Mouse (Mus musculus): ENCODE measurements around the gene Trim7.
"Not testable (repeated sequence)": the region's sequence is repeated elsewhere in the genome, so short reads cannot be mapped to it uniquely, and the experiment has no call there.

Gene Trim7

DNA sequence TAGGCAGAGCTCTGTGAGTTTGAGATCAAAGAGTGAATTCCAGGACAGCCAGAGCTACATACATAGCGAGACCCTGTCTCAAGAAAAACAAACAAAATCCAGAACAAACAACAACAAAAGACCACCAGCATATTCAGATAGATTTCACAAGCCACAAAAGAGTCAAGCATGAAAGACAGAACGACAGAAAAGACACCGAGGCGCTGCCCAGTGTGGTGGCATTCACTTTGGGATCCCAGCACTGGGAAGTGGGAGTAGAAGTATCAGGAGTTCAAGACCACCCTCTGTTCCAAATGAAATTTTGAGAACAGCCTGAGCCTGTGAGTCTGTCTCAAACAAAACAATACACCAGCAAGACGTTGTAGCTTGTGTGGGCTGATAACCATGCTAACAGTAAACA, 20.9 kb downstream of the Trim7 start:
- no peak for DNase-seq (ENCODE audit: extremely low read depth, low read depth)

DNA sequence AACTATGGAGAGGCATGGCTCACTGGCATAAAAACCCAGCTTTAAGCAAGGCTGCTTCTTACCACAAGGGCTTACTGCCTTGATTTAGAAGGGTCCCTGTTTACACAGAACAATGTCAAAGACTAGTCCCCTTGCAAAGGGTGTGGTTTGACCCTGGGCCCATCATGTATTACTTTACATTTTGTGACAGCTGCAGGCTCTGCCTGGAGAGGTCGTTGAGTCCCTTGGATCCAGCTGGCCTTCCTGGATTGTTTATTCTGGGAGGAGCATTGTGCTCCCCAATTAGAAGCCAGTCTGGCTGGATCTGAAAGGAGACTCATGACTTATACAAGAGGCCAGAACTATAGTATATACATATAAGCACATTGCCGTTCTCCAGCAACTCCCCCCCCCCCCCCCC, 24.3 kb downstream of the Trim7 start:
- no peak for DNase-seq (ENCODE audit: extremely low read depth, low read depth)

DNA sequence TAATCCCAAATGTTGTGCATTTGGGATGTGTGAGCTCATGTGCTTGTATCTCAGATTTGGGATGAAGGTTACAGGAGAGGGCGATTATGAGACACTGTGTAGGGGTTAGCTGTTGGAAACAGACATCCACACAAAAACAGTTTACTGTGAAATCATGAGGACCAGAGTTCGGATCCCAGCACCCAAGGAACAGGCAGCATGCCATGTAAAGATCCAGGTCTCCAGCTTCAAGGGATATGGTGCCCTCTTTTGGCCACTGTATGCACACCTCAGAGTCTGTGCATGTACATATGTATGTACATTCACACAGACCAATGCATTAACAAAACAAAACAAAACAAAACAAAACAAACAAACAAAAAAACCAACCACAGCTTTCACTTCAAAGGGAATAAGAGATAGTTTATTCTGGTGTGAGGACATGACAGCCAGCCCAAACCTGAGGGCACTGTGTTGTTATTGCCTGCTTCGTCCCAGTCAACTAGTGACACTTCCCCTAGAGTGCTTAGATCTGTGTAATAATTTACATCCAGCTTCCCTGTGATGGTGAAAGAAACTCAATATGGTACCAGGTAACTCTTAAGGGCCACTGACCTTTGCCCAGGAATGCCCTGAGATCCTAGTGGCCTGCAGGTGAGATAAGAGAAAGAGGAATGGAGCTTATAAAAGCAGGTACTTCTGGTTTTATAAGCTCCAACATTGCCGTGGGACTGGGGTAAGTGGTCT, 25.5 kb downstream of the Trim7 start:
- no peak for DNase-seq (ENCODE audit: extremely low read depth, low read depth)

DNA sequence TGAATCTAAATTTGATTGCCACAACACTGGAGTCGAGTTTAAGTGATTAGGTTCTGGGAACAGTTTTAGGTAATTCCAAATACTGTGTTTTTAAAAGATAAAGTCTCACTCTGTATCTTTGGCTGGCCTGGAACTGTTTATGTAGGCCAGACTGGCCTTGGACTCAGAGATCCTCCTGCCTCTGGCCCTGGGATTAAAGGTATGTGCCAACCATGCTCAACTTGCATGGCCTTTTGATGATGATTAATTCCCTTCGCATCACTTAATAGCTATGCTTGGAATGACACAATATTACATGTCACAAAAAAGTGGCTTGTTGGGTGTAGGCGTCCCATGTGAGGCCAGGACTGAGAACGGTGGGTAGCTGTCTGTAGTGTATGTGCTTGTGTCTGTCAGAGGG, 26.2 kb downstream of the Trim7 start:
- no peak for DNase-seq (ENCODE audit: extremely low read depth, low read depth)

- no peak for DNase-seq (ENCODE audit: extremely low read depth, low read depth)
These were observed 26.9 kb downstream of the Trim7 start for GRCm38 (mm10) chr11:48852624-48853473.

GRCm38 (mm10) chr11:48853474-48854180, 27.7 kb downstream of the Trim7 start:
- peak; percentile 84 for DNase-seq (ENCODE audit: extremely low read depth, low read depth)

GRCm38 (mm10) chr11:48859014-48859413, 33.1 kb downstream of the Trim7 start:
- DNase-seq (ENCODE audit: extremely low read depth, low read depth): no peak

GRCm38 (mm10) chr11:48862784-48863319, 36.9 kb downstream of the Trim7 start:
- no peak for DNase-seq (ENCODE audit: extremely low read depth, low read depth)

DNA sequence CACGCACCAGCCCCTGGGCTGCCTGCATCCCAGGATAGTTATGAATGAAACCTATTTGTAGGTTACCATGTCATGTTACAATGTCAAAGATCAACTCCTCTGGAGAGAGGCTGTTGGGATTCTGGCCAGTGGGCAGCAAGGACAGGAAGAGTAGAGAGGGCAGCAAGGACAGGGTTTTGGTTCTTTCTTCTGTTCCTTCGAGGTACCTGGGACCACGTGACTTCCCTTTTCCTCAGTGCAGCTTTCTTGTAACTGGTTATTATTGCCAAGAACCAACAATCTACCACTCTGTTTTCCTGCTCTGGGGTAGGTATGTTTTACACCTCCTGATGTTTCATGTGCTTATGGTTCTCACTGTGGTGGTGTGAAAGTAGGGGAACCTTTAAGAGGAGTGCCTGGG, 37.9 kb downstream of the Trim7 start:
- no peak for DNase-seq (ENCODE audit: extremely low read depth, low read depth)

- DNase-seq (ENCODE audit: extremely low read depth, low read depth): no peak
These were observed 40.5 kb downstream of the Trim7 start for GRCm38 (mm10) chr11:48866481-48866880.

DNA sequence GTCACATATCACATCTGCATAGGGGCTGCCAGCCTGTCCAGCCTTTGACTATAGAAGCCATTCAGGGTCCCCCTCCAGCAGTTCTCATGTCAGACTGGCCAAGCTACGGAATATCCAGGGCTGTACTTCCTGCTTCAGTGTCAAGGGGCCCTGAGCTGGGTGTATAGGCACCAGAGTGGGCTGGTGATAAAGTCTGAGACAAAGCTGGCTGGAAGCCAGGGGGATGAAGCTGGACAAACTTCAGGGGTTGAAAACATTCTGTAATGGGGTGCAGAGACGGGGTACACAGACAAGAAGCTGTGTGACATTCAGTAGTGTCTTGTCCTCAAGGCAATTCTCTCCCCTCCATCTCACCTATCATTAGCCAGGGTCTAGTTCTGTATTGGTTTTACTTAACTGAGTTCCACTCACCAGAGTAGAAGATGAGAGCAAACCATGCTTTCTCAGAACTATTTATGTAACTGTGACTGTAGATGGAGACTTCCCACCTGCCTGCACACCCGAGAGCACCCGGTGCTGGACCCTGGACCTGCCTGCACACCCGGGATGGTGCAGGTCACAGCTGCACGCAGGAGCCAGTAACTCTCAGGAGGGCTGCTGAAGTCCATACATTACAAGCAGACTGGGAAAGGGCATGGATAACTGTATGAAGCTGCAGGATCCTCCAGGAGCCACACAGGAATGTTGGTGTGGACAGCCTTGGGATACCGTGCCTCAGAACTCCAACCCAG, 43.6 kb downstream of the Trim7 start:
- no peak for DNase-seq (ENCODE audit: extremely low read depth, low read depth)

DNA sequence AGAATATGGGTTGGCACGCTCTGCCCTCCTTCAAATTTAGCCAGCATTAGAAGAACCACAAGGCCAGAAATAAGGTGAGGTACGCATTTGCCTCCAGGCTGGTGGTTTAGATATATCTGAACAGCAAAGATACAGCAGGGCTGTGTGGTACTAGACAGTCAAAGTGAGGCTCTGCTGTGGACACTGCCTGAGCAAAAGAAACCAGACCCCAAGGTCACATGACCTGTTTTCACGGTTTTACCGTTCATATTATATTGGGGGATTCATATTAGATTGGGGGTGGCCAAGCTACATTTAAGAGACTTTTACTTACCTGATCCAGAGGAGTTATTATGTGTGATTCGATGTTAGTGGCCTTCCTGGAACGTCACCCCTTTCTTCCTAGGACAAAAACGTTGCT, 44.8 kb downstream of the Trim7 start:
- DNase-seq (ENCODE audit: extremely low read depth, low read depth): no peak

- no peak for DNase-seq (ENCODE audit: extremely low read depth, low read depth)
These were observed 45.3 kb downstream of the Trim7 start, which contains the start of gene Irgm1 for GRCm38 (mm10) chr11:48871201-48871772. Gene Irgm1, minus strand, starts transcription at chr11:48871683.

GRCm38 (mm10) chr11:48871817-48872541, 46.0 kb downstream of the Trim7 start:
- DNase-seq (ENCODE audit: extremely low read depth, low read depth): no peak

DNA sequence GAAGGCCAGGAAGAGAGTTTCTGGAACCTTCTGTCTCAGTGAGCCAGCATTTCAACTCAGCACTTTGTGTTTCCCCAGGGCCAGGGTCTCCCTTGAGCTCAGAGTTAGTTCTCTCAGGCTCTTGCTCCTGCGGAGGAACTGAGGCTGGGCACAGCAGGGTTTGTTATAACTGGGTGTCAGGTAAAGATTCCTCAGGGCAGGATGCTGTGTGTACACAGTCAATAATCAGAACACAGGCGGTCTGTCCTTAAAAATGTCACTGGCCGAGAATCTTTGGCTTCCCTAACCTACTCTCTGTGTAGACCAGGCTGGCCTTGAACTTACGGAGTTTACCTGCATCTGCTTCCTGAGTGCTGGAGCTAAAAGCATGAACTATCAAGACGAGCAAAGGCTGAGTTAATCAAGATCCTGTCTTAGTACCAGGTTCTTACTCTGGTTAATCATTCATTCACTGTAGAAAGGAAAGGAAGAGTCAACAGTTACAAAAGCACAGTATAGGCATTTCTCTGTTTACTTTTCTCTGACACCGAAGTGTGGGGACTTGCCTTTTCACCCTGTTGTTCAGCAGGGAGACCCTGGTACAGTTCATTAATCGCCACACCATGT, 46.9 kb downstream of the Trim7 start:
- no peak for DNase-seq (ENCODE audit: extremely low read depth, low read depth)

GRCm38 (mm10) chr11:48873591-48874290, 47.8 kb downstream of the Trim7 start:
- DNase-seq (ENCODE audit: extremely low read depth, low read depth): peak; percentile 84

GRCm38 (mm10) chr11:48874465-48874864, 48.5 kb downstream of the Trim7 start:
- DNase-seq (ENCODE audit: extremely low read depth, low read depth): no peak

DNA sequence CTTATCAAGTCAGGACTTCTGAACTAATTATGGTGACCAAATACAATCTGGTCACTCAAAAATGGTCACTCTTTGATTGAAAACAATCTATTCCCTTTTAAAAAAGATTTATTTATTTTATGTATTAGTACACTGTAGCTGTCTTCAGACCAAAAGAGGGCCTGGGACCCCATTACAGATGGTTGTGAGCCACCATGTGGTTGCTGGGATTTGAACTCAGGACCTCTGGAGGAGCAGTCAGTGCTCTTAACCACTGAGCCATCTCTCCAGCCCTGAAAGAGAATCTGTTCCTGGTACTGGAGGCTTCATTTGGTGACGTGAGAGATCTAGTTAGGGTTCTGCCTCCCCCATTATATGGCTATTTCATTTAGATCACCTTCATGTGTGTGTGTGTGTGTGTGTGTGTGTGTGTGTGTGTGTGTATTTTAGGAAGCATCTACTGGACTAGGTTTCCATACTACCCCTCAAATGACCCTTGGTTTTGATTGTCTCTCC, 49.5 kb downstream of the Trim7 start:
- DNase-seq (ENCODE audit: extremely low read depth, low read depth): not testable (repeated sequence)

- no peak for DNase-seq (ENCODE audit: extremely low read depth, low read depth)
These were observed 50.7 kb downstream of the Trim7 start for GRCm38 (mm10) chr11:48876680-48877079.
